Mouse (Mus musculus): ENCODE data around the gene Tuba8. TPM values are rescaled to one million over a fixed set of nuclear protein-coding genes. Genes with fewer than 3 reads are reported as not detected.

The Tuba8 gene
- polyA plus RNA-seq, 1 experiment from 2014 or later = 11.5 TPM

DNA sequence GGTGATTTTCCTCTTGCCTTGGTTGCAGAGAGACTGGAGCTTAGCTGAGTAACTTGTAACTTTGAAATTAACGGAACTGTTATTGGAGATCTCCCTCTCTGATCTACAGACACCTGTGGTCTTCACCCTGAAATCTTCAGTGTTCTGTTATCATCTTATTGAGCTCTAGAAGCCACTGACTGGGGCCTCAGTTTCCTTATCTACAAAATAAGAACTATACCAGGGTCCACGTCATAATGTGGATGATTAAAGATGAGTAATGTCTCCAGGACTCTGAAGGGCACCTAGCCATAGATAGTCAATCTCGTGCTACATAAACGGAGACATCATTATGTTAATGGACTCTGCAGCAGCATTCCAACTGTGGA is 33.8 kb upstream of the Tuba8 start:
- Histone ChIP-seq H3K4me2 (no peak overlapping the region), H3K4me1 (replicated peaks; ENCODE audit: control insufficient read depth, insufficient read depth, low read length) (0 out of 2 replicates have a peak, but pooled peaks cover 4% of the 10 kb centered on the region), H3K9me3 (ENCODE audit: control insufficient read depth, low read length) (no peaks in the 10 kb centered on the region), H3K27me3 (replicated peaks; ENCODE audit: control insufficient read depth, insufficient read depth, low read length) (no peaks in the 10 kb centered on the region), H3K4me3 (ENCODE audit: low read depth, low read length) (no peak overlapping the region), H3K27ac (ENCODE audit: low read depth, low read length) (no peak overlapping the region), H3K36me3 (ENCODE audit: control insufficient read depth, insufficient read depth, low read length) (no peaks in the 10 kb centered on the region), H3K9ac (ENCODE audit: low read depth, low read length) (no peak overlapping the region)
- 54% methylated on average over 4 of the region's 4 CpGs for WGBS
- DNase-seq (ENCODE audit: low spot score) (no peak), ATAC-seq (replicated peaks; ENCODE audit: low FRiP score) (no peak)

DNA sequence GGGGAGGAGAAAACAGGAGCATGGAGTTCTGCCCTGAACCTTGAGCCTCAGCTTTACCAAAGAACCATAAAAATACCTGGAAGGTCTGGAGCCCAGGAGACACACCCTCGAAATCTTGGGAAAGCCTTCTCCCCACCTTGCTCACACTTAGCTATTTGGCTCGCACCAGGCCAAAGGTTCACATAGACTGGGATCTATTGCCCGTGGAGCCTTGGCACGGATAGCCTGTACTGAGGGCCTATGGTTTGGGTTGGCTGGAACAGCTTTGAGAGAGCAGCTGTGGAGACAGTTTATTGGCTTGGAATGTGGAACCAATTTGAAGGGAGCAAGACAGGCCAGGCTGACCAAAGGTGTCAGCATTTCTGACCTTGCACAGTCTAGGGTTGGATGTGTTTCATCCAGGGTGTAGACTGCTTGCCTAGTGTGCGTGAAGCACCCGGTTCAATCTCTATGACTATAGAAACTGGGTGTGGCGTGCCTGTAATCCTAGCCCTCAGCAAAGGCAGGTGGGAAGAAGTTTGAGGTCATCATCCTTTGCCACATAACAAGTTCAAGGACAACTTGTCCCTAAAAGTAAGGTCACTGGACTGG is 33.3 kb upstream of the Tuba8 start:
- Histone ChIP-seq H3K4me3 (ENCODE audit: low read depth, low read length) (no peak overlapping the region), H3K27ac (ENCODE audit: low read depth, low read length) (no peak overlapping the region), H3K27me3 (replicated peaks; ENCODE audit: control insufficient read depth, insufficient read depth, low read length) (no peaks in the 10 kb centered on the region), H3K4me2 (no peak overlapping the region), H3K9ac (ENCODE audit: low read depth, low read length) (no peak overlapping the region), H3K4me1 (replicated peaks; ENCODE audit: control insufficient read depth, insufficient read depth, low read length) (0 out of 2 replicates have a peak, but pooled peaks cover 4% of the 10 kb centered on the region), H3K36me3 (ENCODE audit: control insufficient read depth, insufficient read depth, low read length) (no peaks in the 10 kb centered on the region), H3K9me3 (ENCODE audit: control insufficient read depth, low read length) (no peaks in the 10 kb centered on the region)
- DNase-seq (ENCODE audit: low spot score) = no peak
- WGBS = 86% methylated on average over 7 of the region's 7 CpGs
- no peak for ATAC-seq (replicated peaks; ENCODE audit: low FRiP score)

DNA sequence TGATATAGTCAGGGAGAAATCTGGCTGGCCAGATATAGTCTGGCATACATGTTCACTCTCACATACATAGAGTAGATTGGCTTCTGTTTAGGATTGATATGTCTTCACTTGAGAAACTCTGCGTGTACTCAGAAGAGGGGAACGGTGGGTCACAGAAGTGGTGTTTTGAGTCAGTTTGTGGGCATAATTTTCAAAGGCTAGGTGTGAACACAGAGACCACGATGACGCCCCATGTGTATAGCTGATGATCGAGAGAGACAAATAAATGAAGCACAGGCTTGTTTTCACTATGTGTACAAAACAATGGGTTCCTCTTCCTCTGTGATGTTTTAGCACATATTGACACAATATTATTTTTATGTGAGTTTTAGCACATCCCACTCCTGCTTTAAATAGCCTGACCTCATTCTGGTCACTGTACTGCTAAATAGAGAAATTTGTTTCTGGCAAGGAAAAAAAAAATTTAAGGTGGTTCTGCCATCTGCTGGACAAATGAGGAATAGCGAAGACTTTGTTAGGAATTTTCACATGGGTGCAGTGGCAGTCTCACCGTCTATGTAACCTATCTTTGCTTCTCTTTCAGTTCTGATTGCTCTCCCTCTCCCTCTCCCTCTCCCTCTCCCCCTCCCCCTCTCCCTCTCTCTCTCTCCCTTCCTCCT is 31.7 kb upstream of the Tuba8 start:
- 55% methylated on average over 7 of the region's 7 CpGs for WGBS
- Histone ChIP-seq H3K9me3 (ENCODE audit: control insufficient read depth, low read length) (no peaks in the 10 kb centered on the region), H3K27ac (ENCODE audit: low read depth, low read length) (no peak overlapping the region), H3K4me1 (replicated peaks; ENCODE audit: control insufficient read depth, insufficient read depth, low read length) (0 out of 2 replicates have a peak, but pooled peaks cover 4% of the 10 kb centered on the region), H3K9ac (ENCODE audit: low read depth, low read length) (no peak overlapping the region), H3K36me3 (ENCODE audit: control insufficient read depth, insufficient read depth, low read length) (no peaks in the 10 kb centered on the region), H3K4me2 (no peak overlapping the region), H3K4me3 (ENCODE audit: low read depth, low read length) (no peak overlapping the region), H3K27me3 (replicated peaks; ENCODE audit: control insufficient read depth, insufficient read depth, low read length) (no peaks in the 10 kb centered on the region)
- ATAC-seq (replicated peaks; ENCODE audit: low FRiP score) = no peak
- DNase-seq (ENCODE audit: low spot score) = no peak

DNA sequence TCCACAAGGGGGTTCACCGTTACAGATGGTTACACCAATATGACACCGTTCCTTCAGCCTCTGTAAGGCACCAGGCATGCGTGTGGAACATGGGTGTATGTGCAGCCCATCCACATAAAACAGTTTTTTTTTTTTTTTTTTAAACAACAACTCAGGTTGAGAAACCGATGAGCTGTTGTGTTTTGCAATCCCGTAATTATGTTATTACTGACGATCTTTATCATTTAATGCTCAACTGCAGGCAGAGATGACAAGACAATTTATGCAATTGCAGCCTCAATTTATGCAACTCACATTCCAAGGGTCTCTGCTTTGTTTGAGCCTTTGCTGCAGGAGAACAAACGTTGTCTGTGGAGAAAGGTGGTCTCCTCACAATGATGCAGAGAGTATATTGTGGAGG is 30.6 kb upstream of the Tuba8 start:
- DNase-seq (ENCODE audit: low spot score) (no peak), ATAC-seq (replicated peaks; ENCODE audit: low FRiP score) (no peak)
- Histone ChIP-seq H3K27me3 (replicated peaks; ENCODE audit: control insufficient read depth, insufficient read depth, low read length) (no peaks in the 10 kb centered on the region), H3K4me2 (no peak overlapping the region), H3K9me3 (ENCODE audit: control insufficient read depth, low read length) (no peaks in the 10 kb centered on the region), H3K4me1 (replicated peaks; ENCODE audit: control insufficient read depth, insufficient read depth, low read length) (0 out of 2 replicates have a peak, but pooled peaks cover 4% of the 10 kb centered on the region), H3K36me3 (ENCODE audit: control insufficient read depth, insufficient read depth, low read length) (no peaks in the 10 kb centered on the region), H3K27ac (ENCODE audit: low read depth, low read length) (no peak overlapping the region), H3K9ac (ENCODE audit: low read depth, low read length) (no peak overlapping the region), H3K4me3 (ENCODE audit: low read depth, low read length) (no peak overlapping the region)
- 72% methylated on average over 7 of the region's 7 CpGs for WGBS

DNA sequence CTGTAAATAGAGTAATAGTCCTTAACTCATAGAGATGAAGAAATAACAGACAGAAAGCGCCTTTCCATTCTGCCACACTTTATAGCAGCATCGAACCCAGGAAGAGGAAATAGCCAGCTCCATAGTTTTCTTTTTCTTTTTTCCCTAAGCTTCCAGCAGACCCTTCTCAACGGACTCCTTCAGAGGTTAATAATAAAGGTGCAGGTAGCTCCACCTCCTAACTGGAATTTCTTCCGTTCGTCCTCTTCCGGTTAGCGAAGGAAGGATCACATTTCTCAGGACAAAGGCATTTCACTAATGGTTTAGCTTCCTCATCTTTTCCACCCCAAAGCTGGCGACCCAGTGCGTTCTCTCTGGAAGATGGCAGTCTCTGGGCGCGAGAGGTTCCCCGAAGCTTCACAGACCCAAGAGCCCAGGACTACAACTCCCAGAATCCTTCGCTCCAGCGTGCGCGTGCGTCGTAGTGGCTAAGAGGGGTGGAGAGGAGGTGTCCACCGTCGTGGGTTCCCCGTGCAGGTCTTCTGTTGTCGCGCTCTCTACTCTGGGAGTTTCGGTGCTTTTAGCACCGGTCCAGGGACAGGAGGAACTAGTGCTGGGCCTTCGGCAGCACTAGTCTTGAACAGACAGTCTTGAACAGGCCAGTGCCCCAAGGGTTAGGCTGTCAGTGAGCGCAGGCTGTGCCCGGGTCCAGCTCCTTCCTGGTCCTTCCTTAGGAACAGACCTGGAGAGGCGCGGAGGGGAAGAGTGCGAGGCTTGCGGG is 26.9 kb upstream of the Tuba8 start, which contains the start of gene Pex26:
Gene Pex26 (plus strand): TSS at position 254 of the 760 bp plus-strand sequence.
- peak; percentile 83 for ATAC-seq (replicated peaks; ENCODE audit: low FRiP score)
- DNase-seq (ENCODE audit: low spot score) = peak; percentile 93
- H3K4me3 ChIP-seq (ENCODE audit: low read depth, low read length) = peak within 1 kb of the TSS; percentile 70
- H3K4me1 ChIP-seq (replicated peaks; ENCODE audit: control insufficient read depth, insufficient read depth, low read length) = no peaks in the 10 kb centered on the region; the same call in 1 of the 2 replicates
- peaks cover 9% of the 10 kb centered on the region; the same call in 1 of the 2 replicates for H3K36me3 ChIP-seq (ENCODE audit: control insufficient read depth, insufficient read depth, low read length)
- no peak within 1 kb of the TSS for H3K27ac ChIP-seq (ENCODE audit: low read depth, low read length)
- H3K9ac ChIP-seq (ENCODE audit: low read depth, low read length) = peak within 1 kb of the TSS; percentile 74
- 2% methylated on average over 32 of the region's 32 CpGs for WGBS
- H3K9me3 ChIP-seq (ENCODE audit: control insufficient read depth, low read length) = no peaks in the 10 kb centered on the region
- H3K27me3 ChIP-seq (replicated peaks; ENCODE audit: control insufficient read depth, insufficient read depth, low read length) = no peaks in the 10 kb centered on the region
- peak within 1 kb of the TSS; percentile 93 for H3K4me2 ChIP-seq

DNA sequence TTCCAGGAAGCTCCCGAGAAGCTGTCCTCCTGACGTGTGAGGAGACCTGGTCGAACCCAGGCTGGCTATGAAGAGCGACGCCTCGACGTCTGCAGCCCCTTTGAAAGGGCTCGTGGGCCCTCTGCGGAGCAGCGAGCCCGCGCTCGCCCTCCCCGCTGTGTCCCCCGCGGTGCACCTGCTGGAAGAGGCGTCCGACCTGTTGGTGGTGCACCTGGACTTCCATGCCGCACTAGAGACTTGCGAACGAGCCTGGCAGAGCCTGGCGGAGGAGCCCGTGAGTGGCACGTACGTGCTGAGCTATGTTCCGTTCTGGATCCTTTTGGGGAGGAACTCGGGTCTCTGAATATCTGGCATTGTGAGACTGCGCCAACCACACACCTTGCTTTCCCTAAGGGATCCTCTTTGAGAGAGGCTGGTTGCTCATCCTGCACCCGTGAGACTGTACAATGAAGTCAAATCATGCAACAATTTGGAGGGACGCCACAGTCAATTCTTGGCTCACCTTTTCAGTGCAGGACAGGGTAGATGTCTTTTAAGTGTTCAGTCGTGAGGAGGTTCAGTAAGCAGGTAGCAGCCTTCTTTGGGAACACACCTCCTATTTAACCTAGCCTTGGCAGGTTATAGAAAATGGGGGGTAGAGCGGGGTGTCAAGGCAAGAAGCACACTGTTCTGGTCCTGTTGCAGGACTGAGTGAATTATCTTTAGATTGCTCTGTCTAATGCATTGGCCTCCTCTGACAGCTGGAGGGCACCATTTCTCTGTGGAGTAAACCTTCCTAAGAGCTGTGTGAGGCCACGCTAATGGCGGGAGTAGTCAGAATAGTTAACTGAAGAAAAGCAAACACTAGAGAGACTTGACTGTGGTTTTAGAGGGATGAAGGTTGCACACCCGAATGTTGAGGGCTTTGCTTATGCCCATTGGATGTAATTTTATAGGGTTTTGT is 26.0 kb upstream of the Tuba8 start:
- H3K9ac ChIP-seq (ENCODE audit: low read depth, low read length) = peak overlapping the region; percentile 74
- peak overlapping the region; percentile 70 for H3K4me3 ChIP-seq (ENCODE audit: low read depth, low read length)
- H3K4me1 ChIP-seq (replicated peaks; ENCODE audit: control insufficient read depth, insufficient read depth, low read length) = no peaks in the 10 kb centered on the region; the same call in 1 of the 2 replicates
- no peaks in the 10 kb centered on the region for H3K9me3 ChIP-seq (ENCODE audit: control insufficient read depth, low read length)
- WGBS = 2% methylated on average over 35 of the region's 35 CpGs
- no peak overlapping the region for H3K27ac ChIP-seq (ENCODE audit: low read depth, low read length)
- DNase-seq (ENCODE audit: low spot score) = peak; percentile 56
- H3K36me3 ChIP-seq (ENCODE audit: control insufficient read depth, insufficient read depth, low read length) = peaks cover 9% of the 10 kb centered on the region; the same call in 1 of the 2 replicates
- H3K4me2 ChIP-seq = peak overlapping the region; percentile 93
- H3K27me3 ChIP-seq (replicated peaks; ENCODE audit: control insufficient read depth, insufficient read depth, low read length) = no peaks in the 10 kb centered on the region
- peak; percentile 86 for ATAC-seq (replicated peaks; ENCODE audit: low FRiP score)

DNA sequence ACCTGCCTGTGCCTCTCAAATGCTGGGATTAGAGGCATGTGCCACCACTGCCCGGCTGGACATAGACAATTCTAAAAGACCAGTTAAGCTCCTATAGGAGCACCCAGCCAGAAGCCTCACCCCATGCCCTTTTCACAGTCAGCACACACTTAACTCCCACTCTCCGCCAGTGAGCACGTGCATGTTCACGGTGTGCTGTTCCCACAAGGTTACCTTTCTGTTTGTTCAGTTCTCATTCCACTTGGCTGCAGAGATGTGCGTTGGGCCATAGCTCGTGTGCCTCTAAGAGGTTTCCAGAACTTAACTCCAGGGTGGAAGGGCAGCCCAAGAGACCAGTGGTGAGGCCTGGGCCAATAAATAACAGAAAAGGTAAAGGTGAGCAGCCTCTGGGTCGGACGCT is 25.3 kb upstream of the Tuba8 start:
- H3K9ac ChIP-seq (ENCODE audit: low read depth, low read length) = peak overlapping the region; percentile 12; the same call in 1 of the 2 replicates
- WGBS = 72% methylated on average over 8 of the region's 8 CpGs

More for the DNA sequence above, 25.3 kb upstream of the Tuba8 start:
- H3K9me3 ChIP-seq (ENCODE audit: control insufficient read depth, low read length) = no peaks in the 10 kb centered on the region
- H3K4me2 ChIP-seq = peak overlapping the region; percentile 93
- no peaks in the 10 kb centered on the region for H3K27me3 ChIP-seq (replicated peaks; ENCODE audit: control insufficient read depth, insufficient read depth, low read length)
- H3K4me1 ChIP-seq (replicated peaks; ENCODE audit: control insufficient read depth, insufficient read depth, low read length) = no peaks in the 10 kb centered on the region; the same call in 1 of the 2 replicates
- H3K36me3 ChIP-seq (ENCODE audit: control insufficient read depth, insufficient read depth, low read length) = peaks cover 11% of the 10 kb centered on the region; the same call in 1 of the 2 replicates
- no peak for DNase-seq (ENCODE audit: low spot score)
- no peak overlapping the region for H3K27ac ChIP-seq (ENCODE audit: low read depth, low read length)
- ATAC-seq (replicated peaks; ENCODE audit: low FRiP score) = 0 out of 2 replicates have a peak, but pooled peaks have one; percentile 1
- H3K4me3 ChIP-seq (ENCODE audit: low read depth, low read length) = peak overlapping the region; percentile 70
